Mouse (Mus musculus): ENCODE measurements around the gene Zfp473. TPM values are rescaled to one million over a fixed set of nuclear protein-coding genes. Genes with fewer than 3 reads are reported as not detected.

The Zfp473 gene
- polyA plus RNA-seq, 1 experiment from 2014 or later, result 0.61 TPM

GRCm38 (mm10) chr7:44744270-44744669, 6.6 kb downstream of the Zfp473 start:
- H3K4me3 ChIP-seq (ENCODE audit: control insufficient read depth in 1 of 2, insufficient read depth in 1 of 2, low read depth in 1 of 2, low read length in 2 of 2), result no peak overlapping the region
- H3K9me3 ChIP-seq (ENCODE audit: control insufficient read depth, low read length), result no peaks in the 10 kb centered on the region
- H3K27me3 ChIP-seq (ENCODE audit: control insufficient read depth, insufficient read depth, low read length), result no peaks in the 10 kb centered on the region
- peaks cover 4 to 13% of the 10 kb centered on the region in 2 experiments for H3K4me1 ChIP-seq (ENCODE audit: control insufficient read depth in 2 of 2, insufficient read depth in 2 of 2, low read length in 2 of 2)
- H3K4me2 ChIP-seq (ENCODE audit: low read length), result no peak overlapping the region; the same call in 1 of the 2 replicates
- no peak overlapping the region for H3K9ac ChIP-seq (ENCODE audit: low read length)
- H3K27ac ChIP-seq (replicated peaks in 1 of 2; ENCODE audit: control insufficient read depth in 1 of 2, insufficient read depth in 1 of 2, low read depth in 2 of 2, low read length in 2 of 2), result no peak overlapping the region
- 50% methylated on average over 9 of the region's 9 CpGs for WGBS
- ATAC-seq (ENCODE audit: insufficient number of reproducible peaks, insufficient read depth, low FRiP score, low read depth), result no peak
- H3K36me3 ChIP-seq (ENCODE audit: control insufficient read depth, insufficient read depth, low read length), result no peaks in the 10 kb centered on the region

- WGBS, result 71% methylated on average over 8 of the region's 8 CpGs
- H3K4me3 ChIP-seq (ENCODE audit: control insufficient read depth in 1 of 2, insufficient read depth in 1 of 2, low read depth in 1 of 2, low read length in 2 of 2), result no peak overlapping the region
- no peaks in the 10 kb centered on the region for H3K27me3 ChIP-seq (ENCODE audit: control insufficient read depth, insufficient read depth, low read length)
- no peaks in the 10 kb centered on the region for H3K36me3 ChIP-seq (ENCODE audit: control insufficient read depth, insufficient read depth, low read length)
- H3K9ac ChIP-seq (ENCODE audit: low read length), result no peak overlapping the region
- H3K9me3 ChIP-seq (ENCODE audit: control insufficient read depth, low read length), result no peaks in the 10 kb centered on the region
- H3K27ac ChIP-seq (replicated peaks in 1 of 2; ENCODE audit: control insufficient read depth in 1 of 2, insufficient read depth in 1 of 2, low read depth in 2 of 2, low read length in 2 of 2), result no peak overlapping the region
- ATAC-seq (ENCODE audit: insufficient number of reproducible peaks, insufficient read depth, low FRiP score, low read depth), result no peak
- H3K4me2 ChIP-seq (ENCODE audit: low read length), result no peak overlapping the region
- 0 out of 4 replicates have a peak, but pooled peaks cover 0 to 3% of the 10 kb centered on the region in 2 experiments for H3K4me1 ChIP-seq (ENCODE audit: control insufficient read depth in 2 of 2, insufficient read depth in 2 of 2, low read length in 2 of 2)
Measured at GRCm38 (mm10) chr7:44741361-44741760, 9.5 kb downstream of the Zfp473 start.

GRCm38 (mm10) chr7:44733723-44734122, 17.1 kb downstream of the Zfp473 start:
- no peak for ATAC-seq (ENCODE audit: insufficient number of reproducible peaks, insufficient read depth, low FRiP score, low read depth)
- Histone ChIP-seq H3K27me3 (ENCODE audit: control insufficient read depth, insufficient read depth, low read length) (no peaks in the 10 kb centered on the region), H3K36me3 (ENCODE audit: control insufficient read depth, insufficient read depth, low read length) (no peaks in the 10 kb centered on the region), H3K4me1 (ENCODE audit: control insufficient read depth in 2 of 2, insufficient read depth in 2 of 2, low read length in 2 of 2) (no peaks in the 10 kb centered on the region), H3K4me3 (ENCODE audit: control insufficient read depth in 1 of 2, insufficient read depth in 1 of 2, low read depth in 1 of 2, low read length in 2 of 2) (no peak overlapping the region), H3K9ac (ENCODE audit: low read length) (no peak overlapping the region), H3K4me2 (ENCODE audit: low read length) (no peak overlapping the region), H3K27ac (replicated peaks in 1 of 2; ENCODE audit: control insufficient read depth in 1 of 2, insufficient read depth in 1 of 2, low read depth in 2 of 2, low read length in 2 of 2) (no peak overlapping the region), H3K9me3 (ENCODE audit: control insufficient read depth, low read length) (no peaks in the 10 kb centered on the region)
- WGBS, result 78% methylated on average over 9 of the region's 9 CpGs

GRCm38 (mm10) chr7:44728082-44728975, 22.5 kb downstream of the Zfp473 start:
- Histone ChIP-seq H3K4me3 (ENCODE audit: control insufficient read depth in 1 of 2, insufficient read depth in 1 of 2, low read depth in 1 of 2, low read length in 2 of 2) (no peak overlapping the region), H3K9me3 (ENCODE audit: control insufficient read depth, low read length) (0 out of 2 replicates have a peak, but pooled peaks cover 4% of the 10 kb centered on the region), H3K9ac (ENCODE audit: low read length) (no peak overlapping the region), H3K27me3 (ENCODE audit: control insufficient read depth, insufficient read depth, low read length) (0 out of 2 replicates have a peak, but pooled peaks cover 2% of the 10 kb centered on the region), H3K4me2 (ENCODE audit: low read length) (no peak overlapping the region), H3K36me3 (ENCODE audit: control insufficient read depth, insufficient read depth, low read length) (no peaks in the 10 kb centered on the region), H3K4me1 (ENCODE audit: control insufficient read depth in 2 of 2, insufficient read depth in 2 of 2, low read length in 2 of 2) (no peaks in the 10 kb centered on the region), H3K27ac (replicated peaks in 1 of 2; ENCODE audit: control insufficient read depth in 1 of 2, insufficient read depth in 1 of 2, low read depth in 2 of 2, low read length in 2 of 2) (no peak overlapping the region)
- no peak for ATAC-seq (ENCODE audit: insufficient number of reproducible peaks, insufficient read depth, low FRiP score, low read depth)
- 75% methylated on average over 11 of the region's 11 CpGs for WGBS

- Histone ChIP-seq H3K4me3 (ENCODE audit: control insufficient read depth in 1 of 2, insufficient read depth in 1 of 2, low read depth in 1 of 2, low read length in 2 of 2) (no peak overlapping the region), H3K9me3 (ENCODE audit: control insufficient read depth, low read length) (0 out of 2 replicates have a peak, but pooled peaks cover 4% of the 10 kb centered on the region), H3K36me3 (ENCODE audit: control insufficient read depth, insufficient read depth, low read length) (no peaks in the 10 kb centered on the region), H3K4me1 (ENCODE audit: control insufficient read depth in 2 of 2, insufficient read depth in 2 of 2, low read length in 2 of 2) (no peaks in the 10 kb centered on the region), H3K4me2 (ENCODE audit: low read length) (no peak overlapping the region), H3K27ac (replicated peaks in 1 of 2; ENCODE audit: control insufficient read depth in 1 of 2, insufficient read depth in 1 of 2, low read depth in 2 of 2, low read length in 2 of 2) (no peak overlapping the region), H3K9ac (ENCODE audit: low read length) (no peak overlapping the region), H3K27me3 (ENCODE audit: control insufficient read depth, insufficient read depth, low read length) (0 out of 2 replicates have a peak, but pooled peaks cover 2% of the 10 kb centered on the region)
- WGBS, result 59% methylated on average over 5 of the region's 5 CpGs
- ATAC-seq (ENCODE audit: insufficient number of reproducible peaks, insufficient read depth, low FRiP score, low read depth), result no peak
Measured at GRCm38 (mm10) chr7:44727151-44727550, 23.7 kb downstream of the Zfp473 start.

GRCm38 (mm10) chr7:44726343-44726742, 24.5 kb downstream of the Zfp473 start:
- ATAC-seq (ENCODE audit: insufficient number of reproducible peaks, insufficient read depth, low FRiP score, low read depth), result no peak
- Histone ChIP-seq H3K9me3 (ENCODE audit: control insufficient read depth, low read length) (0 out of 2 replicates have a peak, but pooled peaks cover 4% of the 10 kb centered on the region), H3K27ac (replicated peaks in 1 of 2; ENCODE audit: control insufficient read depth in 1 of 2, insufficient read depth in 1 of 2, low read depth in 2 of 2, low read length in 2 of 2) (no peak overlapping the region), H3K4me3 (ENCODE audit: control insufficient read depth in 1 of 2, insufficient read depth in 1 of 2, low read depth in 1 of 2, low read length in 2 of 2) (no peak overlapping the region), H3K4me2 (ENCODE audit: low read length) (no peak overlapping the region), H3K27me3 (ENCODE audit: control insufficient read depth, insufficient read depth, low read length) (0 out of 2 replicates have a peak, but pooled peaks cover 2% of the 10 kb centered on the region), H3K4me1 (ENCODE audit: control insufficient read depth in 2 of 2, insufficient read depth in 2 of 2, low read length in 2 of 2) (no peaks in the 10 kb centered on the region), H3K36me3 (ENCODE audit: control insufficient read depth, insufficient read depth, low read length) (no peaks in the 10 kb centered on the region), H3K9ac (ENCODE audit: low read length) (no peak overlapping the region)
- 65% methylated on average over 6 of the region's 6 CpGs for WGBS

GRCm38 (mm10) chr7:44724316-44724715, 26.5 kb downstream of the Zfp473 start:
- Histone ChIP-seq H3K27me3 (ENCODE audit: control insufficient read depth, insufficient read depth, low read length) (0 out of 2 replicates have a peak, but pooled peaks cover 2% of the 10 kb centered on the region), H3K4me2 (ENCODE audit: low read length) (no peak overlapping the region), H3K27ac (replicated peaks in 1 of 2; ENCODE audit: control insufficient read depth in 1 of 2, insufficient read depth in 1 of 2, low read depth in 2 of 2, low read length in 2 of 2) (no peak overlapping the region), H3K9ac (ENCODE audit: low read length) (no peak overlapping the region), H3K36me3 (ENCODE audit: control insufficient read depth, insufficient read depth, low read length) (no peaks in the 10 kb centered on the region), H3K4me3 (ENCODE audit: control insufficient read depth in 1 of 2, insufficient read depth in 1 of 2, low read depth in 1 of 2, low read length in 2 of 2) (no peak overlapping the region), H3K4me1 (ENCODE audit: control insufficient read depth in 2 of 2, insufficient read depth in 2 of 2, low read length in 2 of 2) (no peaks in the 10 kb centered on the region), H3K9me3 (ENCODE audit: control insufficient read depth, low read length) (0 out of 2 replicates have a peak, but pooled peaks cover 4% of the 10 kb centered on the region)
- WGBS, result 15% methylated on average over 7 of the region's 7 CpGs
- no peak for ATAC-seq (ENCODE audit: insufficient number of reproducible peaks, insufficient read depth, low FRiP score, low read depth)

Measured in heart, embryonic 14.5 days (tissue).